Mouse (Mus musculus): ENCODE measurements around the gene Cacna1c. TPM values are rescaled to one million over a fixed set of nuclear protein-coding genes. Genes with fewer than 3 reads are reported as not detected.
A peak's percentile ranks its signal among the peaks of the same experiment; 100 is the strongest.

The Cacna1c gene
- polyA plus RNA-seq, 1 experiment from 2014 or later: 4.0 TPM

DNA sequence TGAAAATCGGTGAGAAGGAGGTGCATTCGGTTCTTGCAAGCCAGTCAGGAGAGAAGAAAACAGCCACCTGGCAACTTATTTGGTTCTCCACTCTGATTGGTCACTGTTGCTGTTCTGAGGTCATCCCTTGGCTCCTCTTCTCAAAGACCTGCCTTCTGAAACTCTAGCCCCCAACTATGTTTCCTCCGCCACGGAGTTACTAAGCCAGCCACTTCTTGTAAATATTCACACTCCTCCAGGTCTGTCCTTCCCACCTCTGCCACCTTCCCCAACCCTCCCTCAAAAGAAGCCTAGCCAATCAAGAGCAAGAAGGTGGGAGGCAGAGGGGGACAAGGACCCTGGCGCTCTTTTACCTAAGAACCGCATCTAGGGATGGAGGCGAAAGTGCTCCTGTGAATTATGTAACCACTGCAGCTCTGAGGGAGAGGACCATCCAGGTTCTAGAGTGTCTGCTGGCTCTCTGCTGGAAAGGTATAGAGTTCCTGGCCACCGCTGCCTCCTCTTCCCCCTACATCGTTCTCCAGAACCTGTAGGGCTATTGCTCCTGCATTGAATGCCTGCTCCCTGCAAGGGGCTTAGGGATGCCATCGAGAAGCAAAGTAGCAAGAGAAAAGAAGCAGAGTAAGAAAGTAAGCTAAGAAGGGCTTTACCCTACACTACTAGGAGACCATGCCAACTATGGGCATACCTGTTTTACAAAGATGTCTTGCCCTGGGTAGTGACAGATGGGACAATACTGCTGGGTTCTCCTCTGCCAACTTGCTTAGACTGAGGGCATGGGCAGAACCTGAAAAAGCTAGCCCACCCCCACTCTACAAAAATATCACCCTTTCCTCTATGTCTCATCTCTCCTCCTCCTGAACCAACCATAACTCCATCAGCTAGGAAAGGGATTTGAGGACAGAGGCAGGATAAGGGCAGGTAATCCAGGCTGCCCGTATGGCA lies 90.3 kb downstream of the Cacna1c start:
- peaks cover 28% of the 10 kb centered on the region for H3K27me3 ChIP-seq (ENCODE audit: control insufficient read depth, insufficient read depth, low read length)
- no peak overlapping the region for H3K27ac ChIP-seq (ENCODE audit: low read depth, low read length)
- 21% methylated on average over 11 of the region's 11 CpGs for WGBS
- DNase-seq (ENCODE audit: low spot score) (no peak), ATAC-seq (ENCODE audit: low FRiP score) (no peak)
- H3K4me1 ChIP-seq (replicated peaks; ENCODE audit: control insufficient read depth, insufficient read depth, low read length): no peaks in the 10 kb centered on the region
- no peaks in the 10 kb centered on the region for H3K9me3 ChIP-seq (ENCODE audit: control insufficient read depth, low read length)
- no peak overlapping the region for H3K4me2 ChIP-seq (replicated peaks; ENCODE audit: low read depth, low read length)
- no peaks in the 10 kb centered on the region for H3K36me3 ChIP-seq (ENCODE audit: control insufficient read depth, insufficient read depth, low read length)
- no peak overlapping the region for H3K9ac ChIP-seq (ENCODE audit: low read depth, low read length)
- no peak overlapping the region for H3K4me3 ChIP-seq (ENCODE audit: low read depth, low read length)

- peak; percentile 87 for DNase-seq (ENCODE audit: low spot score)
- H3K4me2 ChIP-seq (replicated peaks; ENCODE audit: low read depth, low read length): no peak overlapping the region
- H3K4me1 ChIP-seq (replicated peaks; ENCODE audit: control insufficient read depth, insufficient read depth, low read length): no peaks in the 10 kb centered on the region
- H3K9me3 ChIP-seq (ENCODE audit: control insufficient read depth, low read length): no peaks in the 10 kb centered on the region
- no peaks in the 10 kb centered on the region for H3K36me3 ChIP-seq (ENCODE audit: control insufficient read depth, insufficient read depth, low read length)
- no peak overlapping the region for H3K27ac ChIP-seq (ENCODE audit: low read depth, low read length)
- H3K27me3 ChIP-seq (ENCODE audit: control insufficient read depth, insufficient read depth, low read length): peaks cover 28% of the 10 kb centered on the region
- no peak overlapping the region for H3K9ac ChIP-seq (ENCODE audit: low read depth, low read length)
- no peak overlapping the region for H3K4me3 ChIP-seq (ENCODE audit: low read depth, low read length)
- WGBS: 42% methylated on average over 8 of the region's 8 CpGs
- ATAC-seq (ENCODE audit: low FRiP score): no peak
Observed at GRCm38 (mm10) chr6:119104246-119104645, 92.0 kb downstream of the Cacna1c start.

DNA sequence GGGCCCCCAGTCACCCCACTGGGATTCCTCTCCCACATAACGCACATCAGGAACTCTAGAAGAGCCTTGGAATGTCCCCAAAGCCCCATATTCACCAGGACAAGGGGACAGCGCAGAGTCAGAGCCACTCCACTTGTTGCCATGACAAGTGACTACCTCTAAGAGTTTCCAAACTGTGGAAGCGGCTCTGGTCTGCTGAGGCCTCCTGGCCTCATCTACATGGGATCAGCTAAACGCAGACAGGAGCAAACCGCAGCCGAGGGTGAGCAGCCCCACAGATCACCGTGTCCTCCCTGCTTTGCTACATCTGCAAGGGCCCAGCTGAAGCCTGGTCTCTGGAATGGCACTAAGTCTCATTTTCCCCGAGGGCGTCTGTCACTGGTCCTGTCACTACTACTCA lies 93.3 kb downstream of the Cacna1c start:
- no peak for DNase-seq (ENCODE audit: low spot score)
- Histone ChIP-seq H3K36me3 (ENCODE audit: control insufficient read depth, insufficient read depth, low read length) (no peaks in the 10 kb centered on the region), H3K9me3 (ENCODE audit: control insufficient read depth, low read length) (no peaks in the 10 kb centered on the region), H3K4me1 (replicated peaks; ENCODE audit: control insufficient read depth, insufficient read depth, low read length) (no peaks in the 10 kb centered on the region), H3K4me2 (replicated peaks; ENCODE audit: low read depth, low read length) (no peak overlapping the region), H3K27me3 (ENCODE audit: control insufficient read depth, insufficient read depth, low read length) (peaks cover 26% of the 10 kb centered on the region), H3K4me3 (ENCODE audit: low read depth, low read length) (no peak overlapping the region), H3K27ac (ENCODE audit: low read depth, low read length) (no peak overlapping the region), H3K9ac (ENCODE audit: low read depth, low read length) (no peak overlapping the region)
- 83% methylated on average over 9 of the region's 9 CpGs for WGBS
- no peak for ATAC-seq (ENCODE audit: low FRiP score)

DNA sequence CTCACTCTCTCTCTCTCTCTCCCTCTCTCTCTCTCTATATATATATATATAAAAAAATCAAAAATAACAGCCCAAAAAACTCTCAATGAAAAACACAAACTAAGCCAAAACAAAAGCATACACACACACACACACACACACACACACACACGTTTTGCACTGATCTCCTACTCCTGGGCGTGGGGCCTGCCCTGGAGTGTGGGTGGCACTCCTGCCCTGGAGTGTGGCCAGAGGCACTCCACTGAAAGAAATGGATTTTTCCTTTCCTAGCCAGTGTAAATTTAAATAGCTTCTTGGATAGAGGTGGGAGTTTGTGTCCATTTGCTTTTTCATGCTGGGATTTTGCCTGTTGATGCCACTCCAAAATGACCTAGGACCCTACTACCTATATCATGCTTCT lies 96.9 kb downstream of the Cacna1c start:
- 85% methylated on average over 2 of the region's 2 CpGs for WGBS
- Histone ChIP-seq H3K4me2 (replicated peaks; ENCODE audit: low read depth, low read length) (no peak overlapping the region), H3K9ac (ENCODE audit: low read depth, low read length) (no peak overlapping the region), H3K27ac (ENCODE audit: low read depth, low read length) (no peak overlapping the region), H3K4me1 (replicated peaks; ENCODE audit: control insufficient read depth, insufficient read depth, low read length) (no peaks in the 10 kb centered on the region), H3K4me3 (ENCODE audit: low read depth, low read length) (no peak overlapping the region), H3K36me3 (ENCODE audit: control insufficient read depth, insufficient read depth, low read length) (no peaks in the 10 kb centered on the region), H3K9me3 (ENCODE audit: control insufficient read depth, low read length) (no peaks in the 10 kb centered on the region), H3K27me3 (ENCODE audit: control insufficient read depth, insufficient read depth, low read length) (no peaks in the 10 kb centered on the region)
- DNase-seq (ENCODE audit: low spot score) (no peak), ATAC-seq (ENCODE audit: low FRiP score) (no peak)

DNA sequence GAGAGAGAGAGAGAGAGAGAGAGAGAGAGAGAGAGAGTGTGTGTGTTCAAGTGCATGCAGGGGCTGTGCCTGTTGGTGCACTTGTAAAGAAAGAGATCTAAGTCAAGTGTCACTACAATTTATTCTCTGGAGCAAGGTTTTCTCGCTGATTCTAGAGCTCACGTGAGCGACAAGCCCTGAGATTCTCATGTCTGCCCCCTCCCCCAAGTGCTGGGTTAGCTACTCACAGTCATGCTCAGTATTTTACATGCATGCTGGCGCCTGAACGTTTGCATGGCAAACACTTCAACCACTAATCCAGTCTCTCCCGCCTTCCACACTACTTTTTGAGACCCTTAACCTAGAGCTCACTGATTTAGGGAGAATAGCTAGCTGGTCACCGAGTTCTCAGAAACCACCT lies 99.7 kb downstream of the Cacna1c start:
- no peak overlapping the region for H3K27ac ChIP-seq (ENCODE audit: low read depth, low read length)
- no peak overlapping the region for H3K9ac ChIP-seq (ENCODE audit: low read depth, low read length)
- no peaks in the 10 kb centered on the region for H3K27me3 ChIP-seq (ENCODE audit: control insufficient read depth, insufficient read depth, low read length)
- 88% methylated on average over 7 of the region's 7 CpGs for WGBS
- H3K4me3 ChIP-seq (ENCODE audit: low read depth, low read length): no peak overlapping the region
- no peaks in the 10 kb centered on the region for H3K36me3 ChIP-seq (ENCODE audit: control insufficient read depth, insufficient read depth, low read length)
- no peaks in the 10 kb centered on the region for H3K9me3 ChIP-seq (ENCODE audit: control insufficient read depth, low read length)
- ATAC-seq (ENCODE audit: low FRiP score) (no peak), DNase-seq (ENCODE audit: low spot score) (no peak)
- H3K4me2 ChIP-seq (replicated peaks; ENCODE audit: low read depth, low read length): no peak overlapping the region
- no peaks in the 10 kb centered on the region for H3K4me1 ChIP-seq (replicated peaks; ENCODE audit: control insufficient read depth, insufficient read depth, low read length)

DNA sequence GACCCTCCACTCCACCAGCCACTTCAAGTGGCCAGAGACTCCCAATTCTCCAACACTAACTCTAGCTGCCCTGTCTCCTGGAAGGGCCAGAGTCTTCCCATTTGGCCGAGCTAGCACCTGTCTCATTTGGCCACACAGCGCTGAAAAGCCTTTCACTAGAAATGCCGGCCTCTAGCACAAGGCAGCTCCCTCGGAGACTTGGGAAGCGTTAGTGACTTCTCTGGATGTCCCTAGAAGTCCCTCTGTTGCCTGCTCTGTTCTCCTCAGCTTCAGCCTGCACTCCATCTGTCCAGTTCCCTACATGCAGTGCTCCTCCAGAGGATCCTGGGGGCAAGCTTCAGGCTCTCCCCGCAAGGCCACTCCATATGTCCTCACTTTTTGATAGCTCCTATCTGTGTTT lies 101.1 kb downstream of the Cacna1c start:
- Histone ChIP-seq H3K4me2 (replicated peaks; ENCODE audit: low read depth, low read length) (no peak overlapping the region), H3K27me3 (ENCODE audit: control insufficient read depth, insufficient read depth, low read length) (no peaks in the 10 kb centered on the region), H3K4me1 (replicated peaks; ENCODE audit: control insufficient read depth, insufficient read depth, low read length) (no peaks in the 10 kb centered on the region), H3K9ac (ENCODE audit: low read depth, low read length) (no peak overlapping the region), H3K36me3 (ENCODE audit: control insufficient read depth, insufficient read depth, low read length) (no peaks in the 10 kb centered on the region), H3K27ac (ENCODE audit: low read depth, low read length) (no peak overlapping the region), H3K4me3 (ENCODE audit: low read depth, low read length) (no peak overlapping the region), H3K9me3 (ENCODE audit: control insufficient read depth, low read length) (no peaks in the 10 kb centered on the region)
- ATAC-seq (ENCODE audit: low FRiP score) (no peak), DNase-seq (ENCODE audit: low spot score) (no peak)
- WGBS: 82% methylated on average over 6 of the region's 6 CpGs

DNA sequence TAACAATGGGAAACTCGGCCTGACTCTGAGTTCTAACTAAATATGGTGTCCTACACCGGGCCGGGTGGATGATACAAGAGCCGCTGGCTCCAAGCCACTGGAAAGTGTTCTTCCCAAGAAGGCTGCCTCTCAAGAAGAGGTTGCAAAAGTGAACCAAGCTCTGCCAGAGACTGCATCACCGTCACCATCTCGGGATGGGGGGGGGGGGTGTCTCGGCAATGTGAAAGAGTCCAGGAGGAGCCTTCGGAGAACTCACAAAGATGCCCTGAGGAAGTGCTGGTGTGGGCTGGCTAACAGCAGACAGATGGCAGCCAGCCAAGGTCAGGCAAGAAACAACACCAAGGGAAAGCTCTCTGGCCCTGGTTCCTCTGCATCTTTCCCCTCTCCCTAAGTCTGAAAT lies 107.0 kb downstream of the Cacna1c start:
- Histone ChIP-seq H3K4me3 (ENCODE audit: low read depth, low read length) (no peak overlapping the region), H3K27ac (ENCODE audit: low read depth, low read length) (no peak overlapping the region), H3K4me1 (replicated peaks; ENCODE audit: control insufficient read depth, insufficient read depth, low read length) (no peaks in the 10 kb centered on the region), H3K36me3 (ENCODE audit: control insufficient read depth, insufficient read depth, low read length) (no peaks in the 10 kb centered on the region), H3K9me3 (ENCODE audit: control insufficient read depth, low read length) (no peaks in the 10 kb centered on the region), H3K27me3 (ENCODE audit: control insufficient read depth, insufficient read depth, low read length) (no peaks in the 10 kb centered on the region), H3K9ac (ENCODE audit: low read depth, low read length) (no peak overlapping the region), H3K4me2 (replicated peaks; ENCODE audit: low read depth, low read length) (no peak overlapping the region)
- WGBS: 83% methylated on average over 8 of the region's 8 CpGs
- no peak for ATAC-seq (ENCODE audit: low FRiP score)
- DNase-seq (ENCODE audit: low spot score): no peak

DNA sequence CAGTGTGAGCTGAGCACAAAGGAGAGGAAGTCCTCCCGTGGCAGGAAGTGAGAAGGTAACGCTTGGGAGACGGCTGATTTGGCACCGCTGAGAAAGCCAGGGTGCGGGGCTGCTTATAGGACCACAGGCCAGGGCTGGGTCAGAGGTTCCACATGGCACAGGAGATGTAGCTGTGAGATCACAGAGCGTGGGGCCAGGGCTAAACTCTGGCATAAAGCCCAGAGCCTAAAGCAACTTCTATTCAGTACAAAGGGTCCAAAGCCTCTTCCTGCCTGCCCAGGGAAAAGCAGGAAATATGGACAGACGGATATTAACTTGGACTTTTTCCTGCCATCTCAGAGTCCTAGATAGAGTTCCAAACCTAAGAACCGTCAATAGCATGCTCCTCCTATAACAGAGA lies 107.8 kb downstream of the Cacna1c start:
- no peaks in the 10 kb centered on the region for H3K4me1 ChIP-seq (replicated peaks; ENCODE audit: control insufficient read depth, insufficient read depth, low read length)
- 70% methylated on average over 8 of the region's 8 CpGs for WGBS

GRCm38 (mm10) chr6:119087919-119088318 lies 108.3 kb downstream of the Cacna1c start:
- WGBS: 94% methylated on average over 8 of the region's 8 CpGs

More for the DNA sequence above, 107.8 kb downstream of the Cacna1c start:
- H3K9me3 ChIP-seq (ENCODE audit: control insufficient read depth, low read length): no peaks in the 10 kb centered on the region
- H3K36me3 ChIP-seq (ENCODE audit: control insufficient read depth, insufficient read depth, low read length): no peaks in the 10 kb centered on the region
- DNase-seq (ENCODE audit: low spot score) (no peak), ATAC-seq (ENCODE audit: low FRiP score) (no peak)
- no peak overlapping the region for H3K4me2 ChIP-seq (replicated peaks; ENCODE audit: low read depth, low read length)
- H3K9ac ChIP-seq (ENCODE audit: low read depth, low read length): no peak overlapping the region
- no peak overlapping the region for H3K27ac ChIP-seq (ENCODE audit: low read depth, low read length)
- no peaks in the 10 kb centered on the region for H3K27me3 ChIP-seq (ENCODE audit: control insufficient read depth, insufficient read depth, low read length)
- no peak overlapping the region for H3K4me3 ChIP-seq (ENCODE audit: low read depth, low read length)

More at GRCm38 (mm10) chr6:119087919-119088318, 108.3 kb downstream of the Cacna1c start:
- Histone ChIP-seq H3K4me1 (replicated peaks; ENCODE audit: control insufficient read depth, insufficient read depth, low read length) (no peaks in the 10 kb centered on the region), H3K27ac (ENCODE audit: low read depth, low read length) (no peak overlapping the region), H3K36me3 (ENCODE audit: control insufficient read depth, insufficient read depth, low read length) (no peaks in the 10 kb centered on the region), H3K9ac (ENCODE audit: low read depth, low read length) (no peak overlapping the region), H3K27me3 (ENCODE audit: control insufficient read depth, insufficient read depth, low read length) (no peaks in the 10 kb centered on the region), H3K4me2 (replicated peaks; ENCODE audit: low read depth, low read length) (no peak overlapping the region), H3K4me3 (ENCODE audit: low read depth, low read length) (no peak overlapping the region), H3K9me3 (ENCODE audit: control insufficient read depth, low read length) (no peaks in the 10 kb centered on the region)
- no peak for DNase-seq (ENCODE audit: low spot score)
- no peak for ATAC-seq (ENCODE audit: low FRiP score)

Measured in hindbrain, embryonic 11.5 days (tissue).